Mouse (Mus musculus): ENCODE results near the gene Arpp19. TPM values are rescaled to one million over a fixed set of nuclear protein-coding genes. Genes with fewer than 3 reads are reported as not detected.

Arpp19 gene
- total RNA-seq, 2 experiments from 2014 or later = 193 to 207 TPM

DNA sequence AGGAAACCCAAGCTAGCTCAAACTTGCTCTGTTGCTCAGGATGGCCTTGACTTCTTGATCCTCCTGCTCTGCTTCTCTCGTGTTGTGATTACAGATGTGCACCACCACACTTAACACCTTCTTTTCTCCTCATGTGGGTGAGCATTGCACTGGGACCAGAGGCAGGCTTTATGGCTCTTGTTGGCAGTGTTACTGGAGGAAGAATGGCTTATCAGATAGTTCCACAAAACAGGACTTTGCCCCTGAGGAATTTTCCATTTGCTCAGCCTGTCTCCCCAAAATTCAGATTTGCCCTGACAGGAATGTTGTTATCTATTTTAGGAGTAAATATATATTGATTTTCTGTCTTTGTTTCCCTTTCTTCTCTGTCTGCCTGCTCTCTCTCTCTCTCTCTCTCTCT, 2.7 kb upstream of the Arpp19 start:
- DNase-seq = no peak
- intact Hi-C loops (cut with DNase I) = no loop called here

DNA sequence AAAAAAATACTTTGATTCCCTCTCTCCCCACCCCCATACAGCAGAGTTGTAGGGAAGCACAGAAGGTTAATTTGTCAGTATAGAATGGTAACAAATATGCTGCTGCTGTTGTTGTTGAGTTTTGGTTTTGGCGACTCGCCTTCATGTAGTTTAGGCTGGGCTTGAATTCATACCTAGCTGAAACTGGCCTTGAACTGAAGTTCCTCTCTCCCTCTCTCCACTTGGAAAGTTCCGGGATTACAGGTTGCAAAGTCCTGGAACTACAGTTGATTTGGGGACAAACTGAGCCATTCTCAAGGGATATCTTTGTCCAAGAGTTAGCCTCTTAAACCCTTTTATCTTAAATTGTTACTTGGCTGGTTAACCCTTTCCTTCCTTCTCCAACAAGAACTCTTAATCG, 1.5 kb upstream of the Arpp19 start:
- intact Hi-C loops (cut with DNase I) = no loop called here

DNA sequence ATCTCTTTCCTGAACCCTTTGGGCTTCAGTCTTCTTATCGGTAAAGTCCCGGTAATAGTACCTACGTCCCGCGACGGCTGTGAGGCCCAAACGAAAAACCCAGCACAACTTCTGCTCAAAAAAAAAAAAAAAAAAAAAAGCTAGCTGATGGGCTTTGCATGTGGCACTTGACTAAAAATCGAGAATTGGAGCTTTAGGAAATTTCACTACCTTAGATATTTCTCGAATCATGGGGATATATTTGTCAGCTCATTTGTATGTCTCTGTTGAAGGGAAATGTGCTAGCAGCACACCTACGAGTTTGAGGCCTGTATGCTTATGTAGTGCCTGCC, 909 bp downstream of the Arpp19 start:
- intact Hi-C loops (cut with DNase I) = no loop called here
- no peak for DNase-seq

More for the DNA sequence above, 1.5 kb upstream of the Arpp19 start:
- DNase-seq = no peak

DNA sequence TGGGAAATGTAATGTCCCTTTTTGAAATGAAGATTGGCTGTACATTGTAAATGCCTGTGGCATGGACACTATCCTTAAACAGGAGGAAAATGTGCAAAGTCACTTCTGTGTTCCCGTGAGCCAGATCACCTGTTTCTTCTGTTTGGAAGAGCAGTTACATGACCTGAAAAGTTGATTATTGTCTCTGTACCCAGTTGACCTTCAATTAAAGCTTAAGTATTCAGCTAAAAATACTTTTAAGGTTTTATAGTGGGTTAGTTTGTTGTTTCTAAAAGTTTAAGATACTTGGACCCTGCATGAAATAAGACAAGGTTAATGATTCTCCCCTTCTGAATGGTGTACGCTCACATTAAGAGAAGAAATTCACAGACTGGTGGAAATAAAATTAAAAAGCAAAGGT, 3.2 kb downstream of the Arpp19 start:
- intact Hi-C loops (cut with DNase I) = loop anchor here (10.0 kb wide), 1 partner anchor 224 kb away; no protein-coding TSS in a partner anchor
- DNase-seq = no peak

DNA sequence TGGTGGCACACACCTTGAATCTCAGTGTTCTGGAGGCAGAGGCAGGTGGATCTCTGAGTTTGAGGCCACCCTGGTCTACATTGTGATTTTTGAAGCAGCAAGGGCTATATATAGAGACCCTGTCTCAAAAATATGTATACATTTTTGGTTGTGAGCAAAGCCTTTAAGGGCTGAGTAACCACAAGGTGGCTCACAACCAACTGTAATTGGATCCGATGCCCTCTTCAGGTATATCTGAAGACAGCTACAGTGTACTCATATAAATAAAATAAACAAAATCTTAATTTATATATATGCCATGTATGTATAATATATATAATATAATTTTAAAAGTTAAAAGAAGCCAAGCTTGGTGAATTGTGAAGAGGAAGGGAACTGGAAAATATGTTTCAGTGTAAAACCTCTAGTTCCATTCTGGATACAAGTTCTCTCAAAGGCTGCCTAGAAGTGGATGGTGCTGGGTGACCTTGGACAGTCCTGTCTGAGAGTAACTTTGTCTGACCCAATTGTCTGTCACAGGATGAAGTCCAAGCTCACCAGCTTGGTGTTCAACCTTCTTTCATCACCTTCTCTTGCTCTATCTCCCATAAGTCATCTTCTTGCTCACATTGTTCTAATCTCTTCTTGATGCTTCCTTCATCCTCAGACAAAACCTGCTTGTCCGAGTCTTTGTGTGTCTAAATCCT, 4.6 kb downstream of the Arpp19 start:
- intact Hi-C loops (cut with DNase I) = loop anchor here (10.0 kb wide), 1 partner anchor 223 kb away; no protein-coding TSS in a partner anchor

DNA sequence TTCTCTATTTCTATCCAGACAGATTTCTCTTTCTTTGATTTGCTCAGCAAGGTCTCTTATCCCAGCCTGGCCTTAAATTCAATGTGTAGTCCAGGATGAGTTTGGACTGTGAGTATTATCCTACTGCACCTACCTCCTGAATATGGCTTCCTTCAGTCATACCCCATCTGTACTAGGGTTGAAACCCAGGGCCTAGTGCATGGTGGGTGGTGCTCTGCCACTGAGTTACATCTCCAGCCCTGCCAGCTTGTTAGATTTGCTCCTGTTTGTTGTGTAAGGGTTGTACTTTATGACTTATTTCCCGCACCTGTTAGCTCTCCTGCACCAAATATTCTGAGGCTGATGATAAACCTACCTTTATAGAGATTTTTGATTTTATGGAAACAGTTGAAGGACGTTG, 5.8 kb downstream of the Arpp19 start:
- DNase-seq = no peak
- intact Hi-C loops (cut with DNase I) = loop anchor here (10.0 kb wide), 1 partner anchor 222 kb away; no protein-coding TSS in a partner anchor

More for the DNA sequence above, 4.6 kb downstream of the Arpp19 start:
- DNase-seq = no peak

DNA sequence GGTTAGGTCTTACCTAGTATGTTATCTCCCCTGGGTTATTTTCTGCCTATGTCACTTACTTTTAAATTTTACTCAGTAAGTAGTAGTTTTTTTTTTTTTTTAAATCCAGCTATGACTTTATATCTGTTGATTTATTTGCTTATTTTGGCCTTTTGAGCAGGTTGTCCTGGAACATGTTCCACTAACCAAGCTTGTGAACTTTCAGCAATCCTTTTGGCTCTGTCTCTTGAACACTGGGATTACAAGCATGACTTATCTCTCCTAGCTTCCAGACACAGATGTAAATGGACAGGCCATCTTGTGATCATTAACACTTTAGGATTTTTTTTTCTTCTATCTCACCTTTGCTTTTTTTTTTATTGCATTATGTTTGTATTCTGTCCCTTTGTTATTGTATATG, 9.7 kb downstream of the Arpp19 start:
- intact Hi-C loops (cut with DNase I) = loop anchor here (10.0 kb wide), 1 partner anchor 218 kb away; no protein-coding TSS in a partner anchor
- DNase-seq = no peak

DNA sequence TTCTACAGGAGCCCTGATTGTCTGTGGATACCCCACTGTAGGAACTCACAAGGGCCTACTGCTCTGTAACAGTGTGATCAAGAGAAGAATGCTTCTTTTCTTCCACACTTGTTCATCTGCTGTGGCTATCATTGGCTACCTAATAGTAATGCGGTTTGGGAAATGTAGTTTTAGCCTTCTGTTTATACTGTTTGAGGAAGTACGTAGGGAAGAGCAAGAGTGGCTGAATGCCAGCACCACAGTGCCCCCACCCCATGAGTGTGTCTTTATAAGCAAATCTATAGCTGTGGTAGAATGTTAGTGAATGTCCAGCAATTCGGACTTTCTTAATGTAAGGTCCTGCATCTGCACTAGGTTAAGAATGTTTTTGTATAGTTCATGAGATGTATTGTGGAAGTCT, 11.7 kb downstream of the Arpp19 start:
- DNase-seq = no peak

DNA sequence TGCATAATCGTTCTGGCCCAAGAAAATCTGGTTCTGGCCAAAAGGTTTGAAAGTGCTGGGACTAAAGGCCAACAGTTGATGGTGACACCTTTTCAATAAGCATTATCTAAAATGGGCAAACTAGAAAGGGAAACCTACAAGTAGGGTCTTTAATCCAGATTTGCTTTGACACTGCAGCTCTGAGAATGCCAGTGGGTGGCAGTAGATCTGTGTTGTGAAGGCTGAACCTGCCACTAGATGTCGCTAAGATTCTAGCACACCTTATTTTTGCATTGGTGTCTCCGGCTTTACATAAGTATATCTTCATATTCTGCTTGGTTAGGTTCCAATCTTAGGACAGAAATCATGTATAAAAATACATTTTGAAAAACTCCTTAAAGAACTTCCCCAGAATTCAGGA, 12.6 kb downstream of the Arpp19 start:
- intact Hi-C loops (cut with DNase I) = loop anchor here (10.0 kb wide), 1 partner anchor 135 kb away; no protein-coding TSS in a partner anchor

More for the DNA sequence above, 11.7 kb downstream of the Arpp19 start:
- intact Hi-C loops (cut with DNase I) = loop anchor here (10.0 kb wide), 1 partner anchor 216 kb away; no protein-coding TSS in a partner anchor

DNA sequence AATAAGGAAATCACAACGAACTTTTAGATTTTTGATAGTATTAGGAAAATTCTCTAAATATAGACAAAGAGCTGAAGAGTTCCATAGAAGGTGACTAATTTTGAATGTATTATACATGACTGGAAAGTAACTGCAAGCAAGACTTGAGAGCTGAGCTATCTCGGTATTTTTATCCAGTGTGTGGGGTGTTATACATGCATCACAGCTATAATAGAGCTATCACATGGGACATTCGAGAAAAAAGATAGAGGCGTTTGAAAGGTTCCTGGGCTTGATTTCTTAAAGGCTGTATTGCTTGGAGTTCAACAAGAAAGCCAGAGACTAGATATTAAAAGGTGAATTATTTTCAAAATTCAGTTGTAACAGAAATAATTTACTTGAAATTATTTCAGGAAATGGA, 14.4 kb downstream of the Arpp19 start:
- no peak for DNase-seq

More for the DNA sequence above, 12.6 kb downstream of the Arpp19 start:
- DNase-seq = peak; percentile 52

DNA sequence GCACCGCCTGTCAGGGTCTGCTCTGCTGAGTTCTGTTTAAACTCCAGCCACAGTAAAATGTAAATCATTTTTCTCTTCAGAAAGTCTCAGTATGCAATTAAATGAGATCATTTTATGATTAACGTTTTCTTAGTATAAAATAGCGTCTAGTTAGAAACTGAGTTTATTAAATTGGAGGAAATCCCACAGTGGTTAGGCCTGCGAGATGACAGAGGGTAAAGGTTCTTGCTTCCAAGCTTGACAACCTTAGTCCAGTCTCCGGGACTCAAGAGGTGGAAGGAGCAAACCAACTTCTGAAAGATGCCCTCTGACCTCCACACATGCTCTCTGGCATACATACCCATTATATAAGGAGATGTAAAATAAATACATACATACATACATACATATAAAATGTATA, 17.6 kb downstream of the Arpp19 start:
- intact Hi-C loops (cut with DNase I) = loop anchor here (10.0 kb wide), 1 partner anchor 130 kb away; no protein-coding TSS in a partner anchor
- no peak for DNase-seq

More for the DNA sequence above, 14.4 kb downstream of the Arpp19 start:
- intact Hi-C loops (cut with DNase I) = loop anchor here (10.0 kb wide), 1 partner anchor 133 kb away; no protein-coding TSS in a partner anchor

DNA sequence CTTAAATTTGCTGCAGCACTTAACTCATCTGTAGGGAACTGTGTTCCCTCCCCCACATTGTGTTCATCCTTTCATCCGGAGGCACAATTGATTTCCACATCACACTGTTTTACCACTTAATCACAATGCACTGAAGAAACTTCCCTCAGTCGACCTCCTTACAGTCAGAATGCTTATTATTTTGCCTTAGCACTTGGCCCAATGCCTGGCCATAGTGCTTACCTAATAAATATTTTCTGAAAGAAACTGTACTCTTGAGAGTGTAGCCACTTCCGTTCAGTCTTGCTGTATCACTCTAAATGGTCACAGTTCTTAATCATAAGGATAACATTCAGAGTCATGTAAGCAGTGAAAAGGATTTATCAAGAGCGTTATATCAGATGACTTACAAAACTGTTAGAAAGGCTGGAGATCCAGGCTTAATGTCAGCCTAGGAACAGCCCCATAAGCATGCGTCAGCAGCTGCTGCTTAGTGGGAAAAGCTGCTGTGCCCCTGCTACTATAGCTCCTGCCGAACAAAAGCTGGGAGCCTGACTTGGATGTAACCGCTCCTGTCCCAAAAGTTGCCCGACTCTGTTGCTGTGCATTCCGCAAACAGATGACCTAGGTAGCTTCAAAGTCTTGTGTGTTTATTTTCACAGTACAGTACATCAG, 27.4 kb downstream of the Arpp19 start:
- intact Hi-C loops (cut with DNase I) = no loop called here
- no peak for DNase-seq

DNA sequence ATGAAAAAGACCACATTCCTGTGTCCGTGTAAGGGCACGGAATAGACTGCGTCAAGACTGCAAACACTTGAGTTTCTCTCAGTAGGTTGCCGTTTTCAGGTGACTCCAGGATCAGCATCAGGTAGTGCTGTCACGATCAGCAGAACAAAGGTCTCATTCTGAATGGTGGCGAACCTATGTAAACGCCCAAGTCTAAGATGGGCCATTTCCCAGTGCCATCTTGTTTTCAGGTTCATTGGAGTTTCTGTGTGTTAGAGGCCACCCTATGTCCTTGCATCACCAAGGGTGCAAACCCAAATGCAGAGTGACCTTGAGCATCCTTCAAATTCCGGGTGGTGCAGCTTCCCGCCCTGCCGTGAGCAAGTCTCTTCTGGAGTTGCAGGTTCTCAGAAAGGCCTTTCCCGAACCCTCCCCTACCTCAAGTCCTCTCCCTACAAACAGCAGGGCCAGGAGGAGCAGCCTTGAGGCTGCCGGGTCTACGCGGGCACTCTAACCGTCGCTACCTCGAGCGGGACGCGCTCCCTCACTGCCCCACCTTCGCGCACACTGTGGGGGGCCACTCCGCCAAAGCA, 33.1 kb downstream of the Arpp19 start, which contains the start of gene Myo5a:
Myo5a (plus strand) TSS at position 559 of the 572 bp plus-strand sequence.
- intact Hi-C loops (cut with DNase I) = loop anchor here (5.0 to 10.0 kb wide), 2 partner anchors 37 to 74 kb away; no protein-coding TSS in a partner anchor
- DNase-seq = no peak

DNA sequence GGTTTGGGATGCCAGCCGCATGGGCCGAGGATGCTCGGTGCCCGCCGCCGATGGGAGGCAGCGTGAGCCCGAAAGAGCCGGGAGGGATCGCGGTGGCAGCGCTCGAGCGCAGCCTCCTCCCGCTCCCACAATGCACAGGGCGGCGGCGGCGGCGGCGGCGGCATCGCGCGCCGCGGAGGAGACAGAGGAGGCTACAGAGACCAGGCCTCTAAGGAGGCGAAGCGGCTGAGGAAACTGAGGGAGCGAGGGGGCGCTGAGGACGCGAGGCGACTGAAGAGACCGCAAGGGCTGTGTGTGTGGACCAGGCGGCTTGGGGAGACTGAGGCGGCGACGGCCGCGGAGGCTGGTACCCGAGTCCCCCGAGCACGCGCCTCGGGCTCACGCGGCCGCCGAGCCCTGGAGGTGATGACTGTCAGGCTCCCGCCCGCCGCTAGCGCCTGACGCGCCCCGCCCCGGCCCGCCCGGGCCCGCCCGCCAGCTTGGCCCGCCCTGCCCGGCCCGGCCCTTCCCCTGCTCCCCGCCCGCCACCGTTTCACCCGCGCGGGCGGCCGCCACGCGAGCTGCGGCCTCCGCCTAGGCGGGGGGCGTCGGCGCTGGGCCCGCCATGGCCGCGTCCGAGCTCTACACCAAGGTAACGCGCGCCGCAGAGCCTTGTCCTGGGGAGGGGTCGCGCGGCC, 33.8 kb downstream of the Arpp19 start:
- intact Hi-C loops (cut with DNase I) = loop anchor here (5.0 to 10.0 kb wide), 2 partner anchors 36 to 74 kb away; no protein-coding TSS in a partner anchor

DNA sequence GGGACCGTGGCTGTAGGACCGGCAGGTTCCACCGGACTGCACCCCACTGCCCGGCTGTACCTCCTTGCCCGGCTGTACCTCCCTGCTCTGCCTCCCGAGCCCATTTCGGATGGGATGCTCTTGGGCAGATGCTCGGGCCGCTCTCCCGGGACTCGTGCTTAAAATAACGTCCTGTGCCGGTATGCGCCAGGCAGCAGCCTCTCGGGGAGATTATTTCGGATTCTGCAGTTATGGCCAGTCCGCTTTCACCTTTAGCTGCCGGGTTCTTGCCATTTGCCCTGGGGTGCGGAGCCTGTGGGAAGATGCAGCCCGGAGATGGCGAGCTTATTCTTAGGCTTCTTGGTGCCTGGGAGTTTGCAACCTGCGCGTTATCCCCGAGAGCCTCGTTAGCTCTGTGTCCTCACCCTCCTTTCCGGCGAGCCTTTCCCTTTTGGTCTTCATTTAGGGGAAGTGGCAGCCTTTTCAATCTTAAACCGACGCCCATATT, 34.3 kb downstream of the Arpp19 start:
- intact Hi-C loops (cut with DNase I) = loop anchor here (5.0 to 10.0 kb wide), 2 partner anchors 36 to 73 kb away; no protein-coding TSS in a partner anchor
- no peak for DNase-seq

More for the DNA sequence above, 33.8 kb downstream of the Arpp19 start:
- DNase-seq = peak; percentile 79

DNA sequence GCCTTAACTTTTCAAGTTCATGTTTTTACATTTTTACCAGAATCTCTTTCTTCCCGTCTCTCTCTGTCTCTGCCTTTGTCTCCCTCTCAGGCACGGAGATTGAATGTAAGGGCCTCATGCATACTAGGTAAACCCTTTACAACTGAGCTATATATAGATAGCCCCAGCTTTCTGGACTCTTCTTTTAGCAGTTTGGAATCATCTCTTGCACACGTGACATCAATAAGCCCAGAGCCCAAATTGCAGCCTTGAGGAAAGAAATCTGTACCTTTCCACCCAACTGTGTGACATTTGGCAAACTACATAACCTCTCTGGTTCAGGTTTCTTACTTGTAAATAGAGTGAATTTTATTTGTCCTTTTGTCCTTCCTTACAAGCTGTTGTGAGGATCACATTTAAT, 34.9 kb downstream of the Arpp19 start:
- DNase-seq = no peak
- intact Hi-C loops (cut with DNase I) = loop anchor here (5.0 to 10.0 kb wide), 2 partner anchors 35 to 72 kb away; no protein-coding TSS in a partner anchor

DNA sequence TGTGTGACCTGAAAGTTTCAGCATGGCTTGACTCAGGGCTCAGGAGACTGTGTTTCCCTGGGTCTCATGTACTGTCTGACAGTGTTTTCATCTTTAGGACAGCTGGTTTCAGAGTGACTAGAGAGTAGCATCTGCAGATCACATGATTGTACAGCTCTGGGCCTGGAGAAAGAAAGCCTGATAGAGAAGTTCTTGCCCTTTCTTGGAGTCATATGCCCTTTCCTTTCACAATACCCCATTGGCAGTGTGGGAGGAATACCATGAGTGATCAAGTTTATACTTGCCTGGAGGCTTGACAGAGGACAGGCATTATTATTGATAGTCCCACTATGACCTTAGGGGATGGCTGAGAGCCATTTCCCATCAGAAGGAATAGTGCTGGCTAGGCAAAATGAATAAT, 39.8 kb downstream of the Arpp19 start:
- intact Hi-C loops (cut with DNase I) = loop anchor here (10.0 kb wide), 1 partner anchor 68 kb away; no protein-coding TSS in a partner anchor
- DNase-seq = no peak

DNA sequence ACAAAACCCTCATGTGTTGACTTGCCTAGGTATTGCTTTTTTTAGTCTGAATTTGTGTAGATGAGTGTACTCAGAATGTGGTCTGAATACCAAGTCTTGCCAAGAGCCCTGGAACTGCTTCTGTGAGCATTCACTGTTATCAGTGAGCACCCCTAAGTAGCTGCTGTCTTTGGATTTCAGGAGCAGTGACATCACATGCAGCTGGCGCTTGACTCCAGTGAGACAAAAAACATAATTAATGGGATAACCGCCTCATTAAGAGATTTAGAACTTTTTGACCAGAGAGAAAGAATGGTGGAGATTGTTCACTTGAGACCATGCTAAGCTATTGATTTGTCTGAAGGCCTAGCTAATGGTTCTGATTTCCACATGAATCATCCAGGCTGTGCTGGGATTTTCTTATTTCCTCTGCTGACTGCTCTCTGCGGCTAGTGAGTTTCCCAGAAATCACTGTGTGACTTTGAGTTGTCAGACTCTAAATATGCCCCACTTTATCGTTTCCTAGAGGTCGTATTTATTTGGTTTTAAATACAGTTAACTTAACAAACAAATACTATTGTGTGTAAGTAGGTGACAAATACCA, 47.9 kb downstream of the Arpp19 start:
- DNase-seq = no peak
- intact Hi-C loops (cut with DNase I) = no loop called here

DNA sequence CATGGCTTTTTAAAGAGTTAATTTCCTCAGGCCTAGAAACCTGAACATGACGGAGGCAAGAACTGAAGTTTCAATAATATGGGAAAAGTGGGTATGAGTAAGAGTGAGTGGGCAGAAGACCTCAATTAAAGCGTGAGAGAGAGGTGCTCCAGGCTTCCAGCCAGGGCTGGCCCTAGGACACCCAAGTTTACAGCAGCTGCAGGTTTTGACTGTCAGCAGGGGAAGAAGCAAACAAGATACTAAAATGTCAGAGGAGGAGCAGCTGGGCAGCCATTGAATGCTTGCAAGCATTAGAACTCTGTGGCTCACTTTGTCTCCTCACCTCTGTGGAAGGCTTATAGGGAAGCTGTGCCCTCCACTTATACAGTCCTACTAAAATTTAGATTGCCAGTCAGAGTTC, 50.4 kb downstream of the Arpp19 start:
- DNase-seq = no peak
- intact Hi-C loops (cut with DNase I) = no loop called here

DNA sequence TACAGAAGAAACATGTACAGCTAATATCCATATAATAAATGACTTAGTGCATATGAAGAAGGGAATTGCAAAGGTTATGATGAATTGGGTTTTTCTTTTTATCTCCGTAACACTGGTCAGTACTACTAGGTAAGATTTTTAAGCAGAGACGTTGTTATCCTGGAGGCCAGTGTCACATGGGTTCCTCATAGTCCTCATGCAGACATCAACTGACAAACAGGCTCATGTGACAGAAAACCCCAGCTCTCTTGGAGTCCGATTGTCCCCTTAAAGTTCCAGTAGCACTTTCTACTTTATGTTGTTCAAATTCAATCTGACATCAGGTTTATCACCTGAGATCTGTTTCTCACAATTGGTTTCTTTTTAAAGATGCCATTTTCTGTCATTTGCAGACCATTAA, 51.9 kb downstream of the Arpp19 start:
- intact Hi-C loops (cut with DNase I) = no loop called here
- DNase-seq = no peak

Data from left cerebral cortex, postnatal 4 days (tissue).